Mouse (Mus musculus): Measurements from ENCODE around the gene Acadvl. TPM values are rescaled to one million over a fixed set of nuclear protein-coding genes. Genes with fewer than 3 reads are reported as not detected.
A peak's percentile ranks its signal among the peaks of the same experiment; 100 is the strongest.

Acadvl gene
- polyA plus RNA-seq (2012; ENCODE audit: insufficient read depth, insufficient read length, low replicate concordance, missing spikeins): not detected in 2 replicates

DNA sequence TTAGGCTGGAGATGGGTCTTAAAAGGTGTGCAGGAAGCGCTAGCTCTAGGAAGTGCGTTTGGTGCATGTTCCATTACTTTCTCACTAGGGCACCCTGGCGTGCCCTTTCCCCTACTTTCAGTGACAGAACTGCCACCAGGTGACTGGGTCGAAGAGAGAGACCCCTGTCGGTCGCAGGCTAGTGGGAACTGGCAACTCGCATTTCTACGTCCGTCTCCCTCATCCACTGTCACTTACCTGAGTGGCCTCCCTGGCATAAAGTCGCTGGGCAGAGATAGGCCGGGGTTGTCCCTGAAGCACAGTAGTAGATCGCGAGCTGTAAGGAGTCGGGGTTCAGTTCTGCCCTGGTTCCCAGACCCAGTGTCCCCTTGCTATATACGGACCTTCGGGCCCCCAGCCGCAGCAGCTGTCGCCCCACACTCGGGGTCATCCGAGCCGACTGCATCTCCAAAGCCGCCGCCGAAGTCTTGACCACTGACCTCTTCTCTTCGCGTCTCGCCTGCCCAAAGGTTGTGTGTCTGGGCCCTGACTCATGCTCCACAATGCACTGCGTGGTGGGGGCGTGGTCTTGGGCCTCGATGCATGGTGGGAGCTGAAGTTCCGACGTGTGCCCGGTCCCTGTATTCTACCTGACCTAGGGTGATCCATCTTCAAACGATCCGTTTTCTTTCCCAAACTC, at the start of gene Acadvl:
Gene Acadvl, minus strand, starts transcription at position 532 of the 679 bp plus-strand sequence.
- peak; percentile 50 for TF ChIP-seq POLR2A (IDR thresholded peaks at IDR 0.05; ENCODE audit: insufficient read depth, low read depth, low read length)
- no peak; the same call in 1 of the 2 replicates for TF ChIP-seq CTCF (IDR thresholded peaks at IDR 0.05; ENCODE audit: insufficient read depth, low read depth, low read length)
- WGBS: 0% methylated on average over 35 of the region's 35 CpGs
- Histone ChIP-seq H3K27ac (ENCODE audit: insufficient read depth, low read depth, low read length) (peak within 1 kb of the TSS; percentile 69; the same call in 1 of the 2 replicates), H3K4me3 (ENCODE audit: insufficient read depth, low read depth, low read length) (peak within 1 kb of the TSS; percentile 92), H3K4me1 (ENCODE audit: control insufficient read depth, insufficient read depth, low read length) (peaks cover 15% of the 10 kb centered on the region)

DNA sequence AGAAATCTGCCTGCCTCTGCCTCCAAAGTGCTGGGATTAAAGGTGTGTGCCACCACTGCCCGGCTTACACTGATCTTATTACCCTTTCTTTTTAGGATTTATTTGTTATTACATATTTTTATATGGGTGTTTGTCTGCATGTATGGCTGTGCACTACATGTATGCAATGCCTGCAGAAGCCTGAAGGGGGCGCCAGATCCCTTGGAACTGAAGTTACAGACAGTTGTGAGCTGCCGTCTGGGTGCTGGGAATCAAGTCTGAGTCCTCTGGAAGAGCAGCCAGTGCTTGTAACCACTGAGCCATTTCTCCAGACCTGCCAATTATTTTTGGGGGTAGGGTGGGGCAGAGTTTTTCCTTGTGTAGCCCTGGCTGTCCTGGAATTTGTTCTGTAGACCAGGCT, 47.8 kb upstream of the Acadvl start:
- Histone ChIP-seq H3K4me1 (ENCODE audit: control insufficient read depth, insufficient read depth, low read length) (no peaks in the 10 kb centered on the region), H3K27ac (ENCODE audit: insufficient read depth, low read depth, low read length) (no peak overlapping the region), H3K4me3 (ENCODE audit: insufficient read depth, low read depth, low read length) (no peak overlapping the region)
- TF ChIP-seq POLR2A (IDR thresholded peaks at IDR 0.05; ENCODE audit: insufficient read depth, low read depth, low read length): no peak
- no peak for TF ChIP-seq CTCF (IDR thresholded peaks at IDR 0.05; ENCODE audit: insufficient read depth, low read depth, low read length)
- WGBS: 70% methylated on average over 3 of the region's 3 CpGs

DNA sequence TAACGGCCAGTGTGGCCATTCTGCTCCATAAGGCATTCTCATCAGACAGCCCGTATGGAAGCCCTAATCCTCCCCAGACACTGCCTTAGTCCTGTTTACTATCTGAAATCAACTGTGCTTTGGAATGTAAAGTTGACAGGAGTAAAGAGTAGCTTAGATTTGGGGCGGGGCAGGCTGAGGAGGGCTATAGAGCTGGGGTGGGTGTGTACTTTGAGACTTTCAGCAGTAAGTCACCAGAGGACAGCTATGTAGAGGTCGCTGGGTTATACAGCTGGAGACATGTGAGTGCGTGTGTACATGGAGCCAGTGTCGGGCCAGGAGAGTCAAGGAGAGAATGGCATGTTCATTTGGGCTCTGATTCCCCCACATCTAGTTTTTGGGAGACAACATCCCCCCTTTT, 44.7 kb upstream of the Acadvl start:
- TF ChIP-seq CTCF (IDR thresholded peaks at IDR 0.05; ENCODE audit: insufficient read depth, low read depth, low read length): no peak
- TF ChIP-seq POLR2A (IDR thresholded peaks at IDR 0.05; ENCODE audit: insufficient read depth, low read depth, low read length): no peak
- 75% methylated on average over 6 of the region's 6 CpGs for WGBS
- H3K4me1 ChIP-seq (ENCODE audit: control insufficient read depth, insufficient read depth, low read length): peaks cover 4% of the 10 kb centered on the region; the same call in 1 of the 2 replicates
- no peak overlapping the region for H3K27ac ChIP-seq (ENCODE audit: insufficient read depth, low read depth, low read length)
- H3K4me3 ChIP-seq (ENCODE audit: insufficient read depth, low read depth, low read length): no peak overlapping the region

DNA sequence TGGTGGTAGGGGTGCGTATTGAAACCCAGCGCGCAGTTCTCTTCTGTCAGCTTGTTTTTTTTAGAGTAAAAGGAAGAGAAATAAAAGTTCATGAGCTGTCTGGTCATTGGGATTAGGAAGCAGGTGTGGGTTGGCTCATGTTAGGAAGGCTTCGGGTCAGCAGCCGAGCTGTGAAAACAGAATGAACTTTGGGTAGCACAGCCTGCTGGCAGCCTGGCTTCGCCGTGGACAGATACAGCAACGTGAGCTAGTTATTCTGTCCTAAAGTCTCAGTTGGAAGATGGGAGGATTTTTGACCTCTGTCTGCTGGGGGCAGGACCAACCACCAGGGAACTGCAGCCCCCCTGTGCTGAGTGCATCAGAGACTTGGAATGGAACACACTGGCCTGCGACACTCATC, 42.6 kb upstream of the Acadvl start:
- Histone ChIP-seq H3K4me3 (ENCODE audit: insufficient read depth, low read depth, low read length) (no peak overlapping the region), H3K27ac (ENCODE audit: insufficient read depth, low read depth, low read length) (no peak overlapping the region), H3K4me1 (ENCODE audit: control insufficient read depth, insufficient read depth, low read length) (peaks cover 4% of the 10 kb centered on the region; the same call in 1 of the 2 replicates)
- TF ChIP-seq CTCF (IDR thresholded peaks at IDR 0.05; ENCODE audit: insufficient read depth, low read depth, low read length) (no peak), POLR2A (IDR thresholded peaks at IDR 0.05; ENCODE audit: insufficient read depth, low read depth, low read length) (no peak)
- WGBS: 76% methylated on average over 9 of the region's 9 CpGs

DNA sequence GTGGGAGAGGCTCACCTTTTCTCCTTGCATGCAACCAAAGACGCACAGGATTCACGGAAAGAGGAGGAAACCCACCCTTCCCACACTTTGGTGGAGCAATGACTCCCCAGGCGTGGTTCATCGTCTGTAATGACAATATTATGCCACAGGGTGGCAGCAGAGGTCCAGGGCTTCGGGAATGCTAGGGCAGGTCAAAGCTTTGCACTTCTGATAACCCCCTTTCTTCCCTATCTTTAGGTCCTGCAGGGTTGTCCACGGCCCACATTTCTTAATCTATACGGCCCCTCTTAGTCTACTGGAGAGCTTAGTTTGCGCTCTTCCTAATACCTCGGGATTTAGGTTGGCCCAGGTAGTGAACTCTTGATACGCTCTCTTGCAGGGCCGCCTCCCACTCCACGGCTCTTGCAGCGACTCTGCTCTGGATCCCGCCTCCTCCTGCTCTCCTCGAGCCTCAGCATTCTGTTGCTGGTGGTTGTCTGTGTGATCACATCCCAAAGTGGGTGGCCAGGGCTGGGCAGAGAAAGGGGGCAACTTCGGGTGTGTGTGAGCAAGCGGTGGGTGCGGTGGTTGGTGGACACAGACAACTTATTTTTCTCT, 40.5 kb upstream of the Acadvl start:
- H3K27ac ChIP-seq (ENCODE audit: insufficient read depth, low read depth, low read length): no peak overlapping the region
- H3K4me3 ChIP-seq (ENCODE audit: insufficient read depth, low read depth, low read length): no peak overlapping the region
- peaks cover 4% of the 10 kb centered on the region; the same call in 1 of the 2 replicates for H3K4me1 ChIP-seq (ENCODE audit: control insufficient read depth, insufficient read depth, low read length)
- no peak for TF ChIP-seq POLR2A (IDR thresholded peaks at IDR 0.05; ENCODE audit: insufficient read depth, low read depth, low read length)
- TF ChIP-seq CTCF (IDR thresholded peaks at IDR 0.05; ENCODE audit: insufficient read depth, low read depth, low read length): peak; percentile 57; the same call in 1 of the 2 replicates
- 22% methylated on average over 18 of the region's 18 CpGs for WGBS

DNA sequence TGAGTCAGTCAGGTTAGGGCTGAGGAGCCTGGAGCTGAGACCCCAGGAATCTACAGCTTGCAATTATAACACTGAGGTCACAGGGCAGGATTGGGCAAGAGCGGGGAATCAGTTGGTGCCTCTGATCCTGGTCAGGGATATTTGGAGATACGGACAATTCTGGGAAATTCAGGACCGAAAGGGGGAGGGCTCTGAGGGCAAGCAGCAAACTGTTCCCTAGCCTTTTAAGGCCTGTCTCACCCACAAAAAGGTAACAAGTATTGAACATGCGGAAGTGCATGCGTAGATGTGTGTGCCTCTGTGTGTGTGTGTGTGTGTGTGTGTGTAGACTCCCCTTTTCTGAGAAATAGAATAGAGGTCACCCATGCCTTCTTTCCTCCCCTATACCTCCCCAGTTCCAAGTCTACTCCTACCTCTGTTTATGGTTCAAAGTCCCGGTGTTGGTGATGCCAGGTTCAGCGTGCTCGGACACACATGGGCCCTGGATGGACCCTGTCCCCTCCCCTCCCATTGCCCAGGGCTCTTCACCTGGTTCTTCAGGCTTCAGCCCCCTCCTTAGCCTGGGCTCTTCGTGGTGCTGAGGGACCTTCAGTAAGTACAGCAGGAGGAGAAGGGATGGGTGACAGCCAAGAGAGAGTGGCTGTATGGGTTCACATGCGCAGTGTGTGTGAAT, 38.8 kb upstream of the Acadvl start, which contains the start of gene Asgr1:
Gene Asgr1, plus strand, starts transcription at position 188 of the 673 bp plus-strand sequence.
- no peak within 1 kb of the TSS for H3K27ac ChIP-seq (ENCODE audit: insufficient read depth, low read depth, low read length)
- H3K4me1 ChIP-seq (ENCODE audit: control insufficient read depth, insufficient read depth, low read length): peaks cover 7% of the 10 kb centered on the region
- 88% methylated on average over 10 of the region's 10 CpGs for WGBS
- H3K4me3 ChIP-seq (ENCODE audit: insufficient read depth, low read depth, low read length): no peak within 1 kb of the TSS
- TF ChIP-seq CTCF (IDR thresholded peaks at IDR 0.05; ENCODE audit: insufficient read depth, low read depth, low read length): no peak
- no peak for TF ChIP-seq POLR2A (IDR thresholded peaks at IDR 0.05; ENCODE audit: insufficient read depth, low read depth, low read length)

DNA sequence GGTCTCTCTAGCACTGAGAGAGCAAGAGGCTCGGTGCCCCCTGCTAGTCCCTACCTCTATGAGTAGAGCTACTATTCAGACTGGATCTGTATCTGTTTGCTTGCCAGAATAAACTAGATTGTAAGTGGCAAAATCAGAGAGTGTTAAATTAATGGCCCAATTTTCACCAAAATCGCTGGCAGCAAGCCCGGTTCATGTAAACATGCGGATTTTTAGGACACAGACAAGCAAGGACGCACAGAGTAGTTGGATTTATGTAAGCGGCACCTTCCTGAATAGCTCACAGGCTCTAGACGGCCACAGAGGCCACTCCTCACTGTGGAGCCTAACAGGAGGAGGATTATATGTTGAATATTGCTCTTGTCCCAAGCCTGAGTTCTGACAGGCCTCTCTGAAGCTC, 37.9 kb upstream of the Acadvl start:
- H3K4me3 ChIP-seq (ENCODE audit: insufficient read depth, low read depth, low read length): no peak overlapping the region
- WGBS: 50% methylated on average over 7 of the region's 7 CpGs
- H3K4me1 ChIP-seq (ENCODE audit: control insufficient read depth, insufficient read depth, low read length): peaks cover 7% of the 10 kb centered on the region
- H3K27ac ChIP-seq (ENCODE audit: insufficient read depth, low read depth, low read length): no peak overlapping the region
- TF ChIP-seq POLR2A (IDR thresholded peaks at IDR 0.05; ENCODE audit: insufficient read depth, low read depth, low read length) (no peak), CTCF (IDR thresholded peaks at IDR 0.05; ENCODE audit: insufficient read depth, low read depth, low read length) (no peak)

DNA sequence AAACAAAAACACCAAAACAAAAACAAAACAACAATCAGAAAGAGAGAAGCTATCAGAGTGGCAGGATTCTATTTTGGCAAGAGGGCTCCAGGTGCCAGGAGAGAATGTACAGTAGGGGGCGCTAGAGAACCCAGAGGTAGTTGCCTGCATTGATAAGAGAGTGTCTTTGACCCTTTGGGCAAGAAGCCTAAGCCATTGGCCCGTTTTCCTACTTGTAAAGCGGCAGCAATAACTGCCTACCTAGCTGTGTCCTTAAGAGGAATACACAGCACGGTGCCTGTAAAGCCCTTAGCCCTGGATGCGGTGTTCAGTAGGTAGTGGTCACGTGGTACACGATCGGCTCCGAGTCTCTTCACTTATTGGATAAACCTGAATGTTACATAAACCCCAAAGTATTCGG, 34.6 kb upstream of the Acadvl start:
- H3K4me1 ChIP-seq (ENCODE audit: control insufficient read depth, insufficient read depth, low read length): peaks cover 3% of the 10 kb centered on the region
- 51% methylated on average over 10 of the region's 10 CpGs for WGBS
- TF ChIP-seq POLR2A (IDR thresholded peaks at IDR 0.05; ENCODE audit: insufficient read depth, low read depth, low read length): no peak
- no peak for TF ChIP-seq CTCF (IDR thresholded peaks at IDR 0.05; ENCODE audit: insufficient read depth, low read depth, low read length)
- H3K4me3 ChIP-seq (ENCODE audit: insufficient read depth, low read depth, low read length): no peak overlapping the region
- H3K27ac ChIP-seq (ENCODE audit: insufficient read depth, low read depth, low read length): no peak overlapping the region

DNA sequence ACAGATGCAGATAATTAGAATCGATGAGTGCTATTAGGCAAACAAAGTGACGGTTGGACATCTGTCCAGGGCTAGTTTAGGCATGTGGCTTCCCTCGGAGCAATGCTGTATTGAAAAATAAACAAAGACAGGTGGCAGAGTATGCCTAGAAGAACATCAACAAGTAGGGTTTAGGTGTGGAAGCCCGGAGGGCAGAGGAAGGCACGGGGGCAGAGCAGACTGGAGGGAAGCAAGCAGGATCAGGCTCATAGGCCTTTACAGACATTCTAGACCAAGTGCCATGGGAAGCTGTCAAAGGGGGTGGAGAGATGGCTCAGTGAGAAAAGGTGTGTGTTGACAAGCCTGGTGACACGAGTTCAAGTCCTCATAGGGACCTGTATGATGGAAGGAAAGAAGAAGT, 34.2 kb upstream of the Acadvl start:
- TF ChIP-seq CTCF (IDR thresholded peaks at IDR 0.05; ENCODE audit: insufficient read depth, low read depth, low read length) (no peak), POLR2A (IDR thresholded peaks at IDR 0.05; ENCODE audit: insufficient read depth, low read depth, low read length) (no peak)
- Histone ChIP-seq H3K4me1 (ENCODE audit: control insufficient read depth, insufficient read depth, low read length) (peaks cover 3% of the 10 kb centered on the region), H3K27ac (ENCODE audit: insufficient read depth, low read depth, low read length) (no peak overlapping the region), H3K4me3 (ENCODE audit: insufficient read depth, low read depth, low read length) (no peak overlapping the region)
- WGBS: 62% methylated on average over 6 of the region's 6 CpGs

Data from olfactory bulb, adult 2 months (tissue).